Mouse (Mus musculus) stomach, postnatal 0 days (tissue): ENCODE measurements at regions not wholly inside any gene's neighbourhood (a gene's known extent, or its start where the extent isn't known, plus 50 kb on each side); places are given as distances from the start of the nearest gene placed in this dataset.

Source experiments
- ATAC-seq: fragments of 200-750 bp; cut with Nextera tagmentation; 2 replicates; pipeline ENCODE4 v1.8.0; 2017; ENCODE audit not compliant: low FRiP score, low TSS enrichment
- DNase-seq: peaks from one replicate; pipeline ENCODE4 v3.0.0-alpha.2; 2016; ENCODE audit warnings: low spot score
- H3K27ac ChIP-seq: fragments of 300-500 bp; sonication (generic); replicated peaks from 2 replicates; pipeline ENCODE4 v1.5.1; 2014; ENCODE audit warnings: mild to moderate bottlenecking, control low read depth
- H3K27me3 ChIP-seq: fragments of 300-500 bp; sonication (generic); 2 replicates; pipeline ENCODE4 v1.6.1; 2014; ENCODE audit warnings: low read length; ENCODE audit not compliant: control insufficient read depth, insufficient read depth
- H3K36me3 ChIP-seq: fragments of 300-500 bp; sonication (generic); 2 replicates; pipeline ENCODE4 v1.6.1; 2014; ENCODE audit warnings: low read length, mixed read lengths; ENCODE audit not compliant: control insufficient read depth, insufficient read depth
- H3K4me1 ChIP-seq: fragments of 300-500 bp; sonication (generic); replicated peaks from 2 replicates; pipeline ENCODE4 v1.6.1; 2014; ENCODE audit warnings: antibody characterized with exemption; ENCODE audit not compliant: control insufficient read depth, insufficient read depth
- H3K4me2 ChIP-seq: fragments of 300-500 bp; sonication (generic); replicated peaks from 2 replicates; pipeline ENCODE4 v1.6.1; 2014; ENCODE audit warnings: low read depth, mild to moderate bottlenecking, control low read depth, moderate library complexity
- H3K4me3 ChIP-seq: fragments of 300-500 bp; sonication (generic); 2 replicates; pipeline ENCODE4 v1.5.1; 2014; ENCODE audit warnings: low read depth, low read length, control low read depth
- H3K9ac ChIP-seq: fragments of 300-500 bp; sonication (generic); 2 replicates; pipeline ENCODE4 v1.6.1; 2014; ENCODE audit warnings: mild to moderate bottlenecking, low read length, control low read depth, mixed read lengths
- H3K9me3 ChIP-seq: fragments of 300-500 bp; sonication (generic); 2 replicates; pipeline ENCODE4 v1.6.1; 2016; ENCODE audit warnings: low read length; ENCODE audit not compliant: control insufficient read depth
- CTCF ChIP-seq: IDR thresholded peaks from 2 replicates; pipeline ENCODE4 v1.5.1; 2016; ENCODE audit warnings: antibody characterized with exemption, low read depth, mild to moderate bottlenecking, moderate library complexity
- EP300 ChIP-seq: optimal IDR thresholded peaks from 2 replicates; pipeline ENCODE3; 2016; ENCODE audit warnings: antibody characterized with exemption
- WGBS: fragments of 180-500 bp; shearing (Covaris S2); extraction: QIAGEN DNeasy Blood & Tissue Kit; methylation state at CpG from one replicate; pipeline ENCODE4 v1.1.7; 2014; 5-methylcytosine and 5-hydroxymethylcytosine counted together

DNA sequence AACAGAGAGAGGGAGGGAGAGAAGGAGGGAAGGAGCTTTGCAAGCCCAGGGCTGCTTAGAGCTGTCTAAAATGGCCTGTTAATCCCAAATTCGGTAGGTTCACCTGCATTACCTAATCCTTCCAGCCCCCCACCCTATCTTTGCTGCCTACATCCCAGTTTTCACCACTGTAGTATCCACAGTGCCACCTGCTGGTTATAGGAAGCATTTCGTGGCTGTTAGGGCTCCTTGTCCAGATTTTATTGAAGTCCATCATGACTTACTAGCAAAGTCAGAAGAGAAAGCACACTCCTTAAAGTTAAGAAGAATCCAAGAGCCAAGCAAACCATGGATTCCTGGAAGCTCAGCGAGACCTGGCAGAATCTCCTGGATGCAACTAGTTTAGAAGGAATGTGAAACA, 174.5 kb upstream of the Bmp4 start:
- 21% methylated on average over 3 of the region's 3 CpGs for WGBS
- Histone ChIP-seq H3K4me2 (no peak overlapping the region), H3K27ac (no peak overlapping the region), H3K4me1 (0 out of 2 replicates have a peak, but pooled peaks cover 2% of the 10 kb centered on the region), H3K9me3 (no peaks in the 10 kb centered on the region), H3K9ac (no peak overlapping the region), H3K4me3 (no peak overlapping the region), H3K27me3 (no peaks in the 10 kb centered on the region), H3K36me3 (no peaks in the 10 kb centered on the region)
- ATAC-seq, result no peak
- DNase-seq, result peak; percentile 26
- TF ChIP-seq EP300, result no peak
- TF ChIP-seq CTCF, result peak; percentile 91

DNA sequence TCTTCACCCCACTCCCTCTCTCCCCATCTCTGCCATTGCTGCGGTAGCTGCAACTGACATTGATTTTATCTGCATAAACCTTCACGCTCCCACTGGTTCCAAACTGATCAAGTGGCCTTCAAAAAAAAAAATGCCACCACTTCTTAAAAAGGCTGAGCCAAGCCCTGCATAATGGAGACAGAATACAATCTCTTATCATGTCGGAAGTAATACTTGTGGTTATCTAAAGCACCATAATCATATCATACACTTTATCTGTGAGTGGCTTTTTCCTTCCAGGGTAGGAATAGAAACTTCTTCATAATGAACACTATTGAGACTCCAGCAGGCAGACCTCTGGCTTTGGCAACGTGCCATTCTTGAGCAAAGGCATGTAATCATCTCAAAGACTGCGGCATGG, 171.5 kb upstream of the Bmp4 start:
- Histone ChIP-seq H3K27ac (no peak overlapping the region), H3K4me1 (no peaks in the 10 kb centered on the region), H3K27me3 (no peaks in the 10 kb centered on the region), H3K36me3 (no peaks in the 10 kb centered on the region), H3K4me2 (no peak overlapping the region), H3K9ac (no peak overlapping the region), H3K4me3 (no peak overlapping the region), H3K9me3 (no peaks in the 10 kb centered on the region)
- no peak for ATAC-seq
- DNase-seq, result no peak
- WGBS, result 76% methylated on average over 5 of the region's 5 CpGs
- TF ChIP-seq CTCF (no peak), EP300 (no peak)

GRCm38 (mm10) chr14:46553239-46553638, 162.8 kb upstream of the Bmp4 start:
- Histone ChIP-seq H3K36me3 (no peaks in the 10 kb centered on the region), H3K4me2 (no peak overlapping the region), H3K9me3 (no peaks in the 10 kb centered on the region), H3K27ac (no peak overlapping the region), H3K27me3 (no peaks in the 10 kb centered on the region), H3K4me1 (no peaks in the 10 kb centered on the region), H3K4me3 (no peak overlapping the region), H3K9ac (no peak overlapping the region)
- DNase-seq (no peak), ATAC-seq (no peak)
- 95% methylated on average over 2 of the region's 2 CpGs for WGBS
- TF ChIP-seq EP300, result no peak
- no peak for TF ChIP-seq CTCF

- no peaks in the 10 kb centered on the region for H3K4me1 ChIP-seq
- H3K9me3 ChIP-seq, result no peaks in the 10 kb centered on the region
- no peak for ATAC-seq
- no peak for DNase-seq
- no peak overlapping the region for H3K9ac ChIP-seq
- no peaks in the 10 kb centered on the region for H3K36me3 ChIP-seq
- no peak overlapping the region for H3K4me2 ChIP-seq
- WGBS, result 42% methylated on average over 6 of the region's 6 CpGs
- H3K27me3 ChIP-seq, result no peaks in the 10 kb centered on the region
- H3K4me3 ChIP-seq, result no peak overlapping the region
- H3K27ac ChIP-seq, result no peak overlapping the region
- TF ChIP-seq CTCF (no peak), EP300 (no peak)
Measured at GRCm38 (mm10) chr14:46546146-46546545, 155.7 kb upstream of the Bmp4 start.

DNA sequence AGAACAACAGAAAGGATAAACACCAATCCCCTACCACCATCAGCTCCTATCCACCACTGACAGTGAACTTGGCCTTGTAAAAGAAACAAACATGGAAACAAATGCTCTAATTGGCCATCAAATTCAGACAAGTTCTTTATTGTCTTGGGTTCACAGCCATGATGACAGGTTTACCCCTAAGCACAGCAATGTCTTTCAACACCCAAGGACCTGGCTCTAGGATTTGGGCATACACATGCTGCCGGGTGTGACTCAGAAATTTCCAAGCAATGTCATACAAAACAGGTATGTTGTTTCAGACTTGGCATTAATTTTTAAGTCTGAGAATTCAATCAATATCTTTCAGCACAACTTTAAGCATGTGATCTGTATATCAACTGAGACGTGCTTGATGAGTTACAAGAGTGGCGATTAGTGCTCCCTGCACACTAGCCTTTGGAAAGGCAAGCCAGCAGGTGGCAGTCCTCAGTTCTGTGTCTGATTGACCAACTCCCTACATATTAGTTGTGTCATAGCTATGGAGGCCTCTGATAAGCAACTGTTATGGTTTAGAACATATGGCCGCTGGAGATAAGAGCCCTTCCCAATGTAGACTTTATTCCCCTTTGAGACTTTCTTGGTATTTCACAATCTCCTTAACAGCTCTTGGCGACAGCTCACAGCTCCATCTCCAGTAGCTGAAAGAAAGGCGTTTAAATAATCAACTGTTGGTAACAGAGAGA, 149.2 kb upstream of the Bmp4 start:
- Histone ChIP-seq H3K4me2 (no peak overlapping the region), H3K27me3 (no peaks in the 10 kb centered on the region), H3K4me3 (no peak overlapping the region), H3K4me1 (no peaks in the 10 kb centered on the region), H3K36me3 (no peaks in the 10 kb centered on the region), H3K9me3 (no peaks in the 10 kb centered on the region), H3K9ac (no peak overlapping the region), H3K27ac (no peak overlapping the region)
- TF ChIP-seq CTCF (peak; percentile 30), EP300 (no peak)
- 78% methylated on average over 6 of the region's 6 CpGs for WGBS
- no peak for ATAC-seq
- no peak for DNase-seq

DNA sequence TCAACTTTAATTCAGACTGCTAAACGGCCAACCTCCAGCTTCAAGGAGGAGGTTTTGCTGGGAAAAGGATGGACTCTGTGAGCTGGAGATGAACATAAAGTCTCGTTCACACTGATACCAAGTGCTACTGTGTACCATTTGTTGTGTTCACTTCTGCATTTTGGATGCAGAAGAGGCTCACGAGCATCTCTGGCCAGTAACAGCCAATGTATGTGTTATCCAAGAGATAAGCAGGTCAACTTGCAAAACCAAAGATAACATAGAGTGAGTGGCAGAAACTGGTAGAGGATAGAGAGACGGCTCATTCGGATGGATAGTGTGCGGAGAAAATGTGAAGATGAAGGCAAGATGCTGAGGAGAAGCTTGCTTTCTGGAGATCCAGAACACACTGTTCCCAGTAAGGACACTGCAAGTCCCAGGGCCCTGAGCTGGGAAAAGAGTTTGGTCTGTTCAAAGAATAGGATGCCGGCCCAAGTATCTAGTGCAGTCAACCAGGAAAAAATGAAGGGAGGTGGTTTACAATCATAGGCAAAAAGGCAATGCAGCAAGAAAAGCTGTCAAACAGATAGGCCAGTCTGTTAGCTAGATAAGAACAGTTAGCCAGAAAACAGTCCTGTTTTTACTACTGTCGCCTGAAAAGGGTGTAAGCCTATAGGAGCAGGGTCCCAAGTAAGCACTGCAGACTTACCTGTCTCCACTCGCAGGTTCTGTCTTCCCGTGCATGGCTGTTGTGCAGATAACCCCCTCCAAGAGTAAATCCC, 145.7 kb upstream of the Bmp4 start:
- no peak overlapping the region for H3K9ac ChIP-seq
- no peak overlapping the region for H3K27ac ChIP-seq
- no peaks in the 10 kb centered on the region for H3K36me3 ChIP-seq
- ATAC-seq, result no peak
- no peaks in the 10 kb centered on the region for H3K9me3 ChIP-seq
- 85% methylated on average over 10 of the region's 10 CpGs for WGBS
- no peaks in the 10 kb centered on the region for H3K4me1 ChIP-seq
- DNase-seq, result no peak
- H3K4me2 ChIP-seq, result no peak overlapping the region
- H3K4me3 ChIP-seq, result no peak overlapping the region
- no peaks in the 10 kb centered on the region for H3K27me3 ChIP-seq
- TF ChIP-seq CTCF (no peak), EP300 (no peak)
